Mouse (Mus musculus) hindbrain, embryonic 11.5 days (tissue): ENCODE results near the gene Ppp1r1c. TPM values are rescaled to one million over a fixed set of nuclear protein-coding genes. Genes with fewer than 3 reads are reported as not detected.

Experiments
- ATAC-seq: fragments of 200-750 bp; cut with Nextera tagmentation; 2 replicates; pipeline ENCODE4 v1.8.0; 2017; ENCODE audit warnings: mild to moderate bottlenecking, moderate TSS enrichment, moderate library complexity; ENCODE audit not compliant: low FRiP score
- DNase-seq: peaks from one replicate; pipeline ENCODE4 v3.0.0-alpha.2; 2015; ENCODE audit warnings: low spot score
- H3K27ac ChIP-seq: fragments of 300-500 bp; sonication (generic); 2 replicates; pipeline ENCODE4 v1.5.1; 2014; ENCODE audit warnings: mild to moderate bottlenecking, low read depth, low read length
- H3K27me3 ChIP-seq: fragments of 300-500 bp; sonication (generic); 2 replicates; pipeline ENCODE4 v1.6.1; 2014; ENCODE audit warnings: mild to moderate bottlenecking, low read length, moderate library complexity, mixed read lengths; ENCODE audit not compliant: control insufficient read depth, insufficient read depth
- H3K36me3 ChIP-seq: fragments of 300-500 bp; sonication (generic); 2 replicates; pipeline ENCODE4 v1.6.1; 2014; ENCODE audit warnings: mild to moderate bottlenecking, low read length, moderate library complexity, mixed read lengths; ENCODE audit not compliant: control insufficient read depth, insufficient read depth
- H3K4me1 ChIP-seq: fragments of 300-500 bp; sonication (generic); replicated peaks from 2 replicates; pipeline ENCODE4 v1.6.1; 2014; ENCODE audit warnings: low read length, mixed read lengths; ENCODE audit not compliant: control insufficient read depth, insufficient read depth
- H3K4me2 ChIP-seq: fragments of 300-500 bp; sonication (generic); replicated peaks from 2 replicates; pipeline ENCODE4 v1.6.1; 2014; ENCODE audit warnings: mild to moderate bottlenecking, low read depth, low read length
- H3K4me3 ChIP-seq: fragments of 300-500 bp; sonication (generic); 2 replicates; pipeline ENCODE4 v1.5.1; 2014; ENCODE audit warnings: low read depth, low read length
- H3K9ac ChIP-seq: fragments of 300-500 bp; sonication (generic); 2 replicates; pipeline ENCODE4 v1.6.1; 2014; ENCODE audit warnings: low read depth, low read length
- H3K9me3 ChIP-seq: fragments of 300-500 bp; sonication (generic); 2 replicates; pipeline ENCODE4 v1.6.1; 2016; ENCODE audit warnings: low read length; ENCODE audit not compliant: control insufficient read depth
- WGBS: fragments of 180-500 bp; shearing (Covaris S2); extraction: QIAGEN DNeasy Blood & Tissue Kit; methylation state at CpG from one replicate; pipeline ENCODE4 v1.1.7; 2014; 5-methylcytosine and 5-hydroxymethylcytosine counted together
- polyA plus RNA-seq: library from polyadenylated mRNA; unstranded; fragments of >200 nt; fragmentation: Nextera tagmentation; extraction: Ambion mirVana; gene quantifications from 2 replicates; pipeline ENCODE4 v1.2.1, GENCODE M21; 2014

The Ppp1r1c gene
- 12.6 and 23.8 TPM in 2 replicates for polyA plus RNA-seq

GRCm38 (mm10) chr2:79707575-79707974 is at the start of gene Ppp1r1c:
Gene Ppp1r1c, plus strand, starts transcription at chr2:79707780.
- Histone ChIP-seq H3K9me3 (no peaks in the 10 kb centered on the region), H3K27ac (no peak within 1 kb of the TSS), H3K36me3 (no peaks in the 10 kb centered on the region), H3K4me3 (no peak within 1 kb of the TSS), H3K9ac (no peak within 1 kb of the TSS), H3K27me3 (no peaks in the 10 kb centered on the region), H3K4me1 (no peaks in the 10 kb centered on the region), H3K4me2 (no peak within 1 kb of the TSS)
- no peak for ATAC-seq
- no peak for DNase-seq
- 89% methylated on average over 6 of the region's 6 CpGs for WGBS

- no peak overlapping the region for H3K9ac ChIP-seq
- WGBS: 76% methylated on average over 12 of the region's 12 CpGs
- H3K27me3 ChIP-seq: no peaks in the 10 kb centered on the region
- no peak overlapping the region for H3K4me3 ChIP-seq
- H3K36me3 ChIP-seq: no peaks in the 10 kb centered on the region
- no peak overlapping the region for H3K27ac ChIP-seq
- no peak overlapping the region for H3K4me2 ChIP-seq
- H3K4me1 ChIP-seq: no peaks in the 10 kb centered on the region
- H3K9me3 ChIP-seq: no peaks in the 10 kb centered on the region
- DNase-seq: no peak
- no peak for ATAC-seq
Observed at GRCm38 (mm10) chr2:79660417-79661185, 47.0 kb upstream of the Ppp1r1c start.

- 65% methylated on average over 7 of the region's 7 CpGs for WGBS
- Histone ChIP-seq H3K4me3 (no peak overlapping the region), H3K27me3 (no peaks in the 10 kb centered on the region), H3K9ac (no peak overlapping the region), H3K27ac (no peak overlapping the region), H3K36me3 (no peaks in the 10 kb centered on the region), H3K4me1 (no peaks in the 10 kb centered on the region), H3K4me2 (no peak overlapping the region), H3K9me3 (no peaks in the 10 kb centered on the region)
- ATAC-seq (no peak), DNase-seq (no peak)
Observed at GRCm38 (mm10) chr2:79661486-79662104, 46.0 kb upstream of the Ppp1r1c start.

GRCm38 (mm10) chr2:79664532-79665286 is 42.9 kb upstream of the Ppp1r1c start:
- ATAC-seq: no peak
- WGBS: 83% methylated on average over 3 of the region's 3 CpGs

GRCm38 (mm10) chr2:79665492-79665891 is 42.1 kb upstream of the Ppp1r1c start:
- Histone ChIP-seq H3K4me3 (no peak overlapping the region), H3K4me1 (no peaks in the 10 kb centered on the region), H3K4me2 (no peak overlapping the region), H3K27ac (no peak overlapping the region), H3K27me3 (no peaks in the 10 kb centered on the region), H3K9ac (no peak overlapping the region), H3K36me3 (no peaks in the 10 kb centered on the region), H3K9me3 (no peaks in the 10 kb centered on the region)
- DNase-seq (no peak), ATAC-seq (no peak)
- whole genome bisulfite sequencing: 72% methylated on average over 3 of the region's 3 CpGs

More at GRCm38 (mm10) chr2:79664532-79665286, 42.9 kb upstream of the Ppp1r1c start:
- Histone ChIP-seq H3K27ac (no peak overlapping the region), H3K4me3 (no peak overlapping the region), H3K36me3 (no peaks in the 10 kb centered on the region), H3K9ac (no peak overlapping the region), H3K9me3 (no peaks in the 10 kb centered on the region), H3K4me1 (no peaks in the 10 kb centered on the region), H3K27me3 (no peaks in the 10 kb centered on the region), H3K4me2 (no peak overlapping the region)
- no peak for DNase-seq

- Histone ChIP-seq H3K9me3 (no peaks in the 10 kb centered on the region), H3K4me3 (no peak overlapping the region), H3K36me3 (no peaks in the 10 kb centered on the region), H3K4me1 (no peaks in the 10 kb centered on the region), H3K27ac (no peak overlapping the region), H3K9ac (no peak overlapping the region), H3K27me3 (no peaks in the 10 kb centered on the region), H3K4me2 (no peak overlapping the region)
- DNase-seq: no peak
- no peak for ATAC-seq
- WGBS: 94% methylated on average over 3 of the region's 3 CpGs
Observed at GRCm38 (mm10) chr2:79675266-79675665, 32.3 kb upstream of the Ppp1r1c start.

GRCm38 (mm10) chr2:79677663-79678257 is 29.8 kb upstream of the Ppp1r1c start:
- DNase-seq: no peak
- 81% methylated on average over 1 of the region's 1 CpGs for WGBS

GRCm38 (mm10) chr2:79681672-79682071 is 25.9 kb upstream of the Ppp1r1c start:
- 86% methylated on average over 4 of the region's 4 CpGs for WGBS
- Histone ChIP-seq H3K36me3 (no peaks in the 10 kb centered on the region), H3K4me3 (no peak overlapping the region), H3K27me3 (no peaks in the 10 kb centered on the region), H3K4me1 (no peaks in the 10 kb centered on the region), H3K9me3 (no peaks in the 10 kb centered on the region), H3K27ac (no peak overlapping the region), H3K9ac (no peak overlapping the region), H3K4me2 (no peak overlapping the region)
- no peak for ATAC-seq
- no peak for DNase-seq

More at GRCm38 (mm10) chr2:79677663-79678257, 29.8 kb upstream of the Ppp1r1c start:
- H3K27me3 ChIP-seq: no peaks in the 10 kb centered on the region
- H3K4me1 ChIP-seq: no peaks in the 10 kb centered on the region
- H3K9ac ChIP-seq: no peak overlapping the region
- no peak overlapping the region for H3K4me3 ChIP-seq
- no peaks in the 10 kb centered on the region for H3K36me3 ChIP-seq
- no peak for ATAC-seq
- H3K9me3 ChIP-seq: no peaks in the 10 kb centered on the region
- no peak overlapping the region for H3K27ac ChIP-seq
- H3K4me2 ChIP-seq: no peak overlapping the region
